Mouse (Mus musculus): ENCODE measurements around the gene Efhd2. TPM values are rescaled to one million over a fixed set of nuclear protein-coding genes. Genes with fewer than 3 reads are reported as not detected.

Gene Efhd2
- polyA plus RNA-seq, 1 experiment from 2014 or later: 88.4 TPM

DNA sequence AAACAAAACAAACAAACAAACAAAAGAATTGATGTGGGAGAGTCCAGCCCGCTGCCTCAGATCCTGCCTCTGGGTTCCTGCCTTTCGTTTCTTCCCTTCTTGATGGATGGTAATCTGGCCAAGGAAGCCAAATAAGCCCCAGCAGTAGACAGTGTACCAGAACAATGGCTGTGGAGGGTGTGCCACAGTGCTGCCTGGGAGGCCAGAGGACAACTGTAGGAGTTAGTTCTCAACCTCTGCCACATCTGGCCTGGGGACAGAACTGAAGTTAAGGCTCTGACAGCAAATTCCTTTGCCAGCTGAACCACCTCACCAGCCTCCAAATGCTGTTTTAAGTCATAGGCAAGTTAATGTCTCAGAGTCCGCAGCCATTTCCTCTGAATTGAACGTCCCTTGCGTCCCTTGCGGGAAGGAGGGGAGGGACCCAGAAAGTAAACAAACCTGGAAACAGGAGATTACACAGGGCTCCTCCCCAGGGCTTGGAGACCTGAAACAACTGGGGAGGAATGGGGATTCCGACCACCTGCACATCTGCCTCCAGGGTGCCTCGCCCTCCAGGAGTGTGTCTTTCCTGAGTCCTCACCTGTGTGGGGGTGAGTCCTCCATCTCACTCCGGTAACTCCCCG, 6.7 kb upstream of the Efhd2 start:
- DNase-seq (ENCODE audit: low spot score): no peak

DNA sequence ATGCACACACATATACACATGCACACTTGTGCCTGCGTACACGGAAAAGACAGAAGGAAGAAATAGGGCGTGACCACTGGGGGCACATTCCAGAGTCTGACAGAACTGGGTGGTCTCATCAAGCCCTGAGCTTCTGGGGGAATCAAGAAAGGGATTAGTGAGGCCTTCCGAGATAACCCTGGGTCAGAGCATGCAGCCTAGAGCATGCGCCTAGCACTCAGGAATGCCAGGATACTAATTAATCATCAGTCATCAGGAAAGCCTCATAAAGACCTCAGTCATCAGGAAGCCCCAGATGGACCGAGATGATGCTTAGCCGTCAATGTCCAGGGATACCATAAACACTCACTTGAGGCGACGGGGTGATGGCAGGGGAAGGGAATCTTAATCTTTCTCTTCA, 5.2 kb upstream of the Efhd2 start:
- no peak for DNase-seq (ENCODE audit: low spot score)

DNA sequence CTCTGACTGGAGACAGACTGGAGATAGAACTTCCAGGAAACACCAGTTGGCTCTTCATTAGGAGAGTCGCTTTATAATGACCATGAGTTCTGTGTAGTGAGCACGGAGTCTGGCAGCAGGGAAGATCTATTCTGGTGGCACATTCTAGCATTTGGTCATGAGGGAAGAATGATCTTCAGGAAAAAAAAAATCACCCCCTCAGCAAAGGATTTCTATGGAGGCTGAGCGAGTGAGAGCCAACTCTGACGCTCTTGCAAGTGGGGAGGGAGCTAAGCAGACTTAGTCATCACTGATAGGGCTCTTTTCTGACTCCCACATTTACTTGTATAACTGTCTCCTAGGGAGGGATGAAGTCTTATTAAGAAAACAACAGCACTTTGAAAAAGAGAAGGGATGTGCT, 4.4 kb upstream of the Efhd2 start:
- DNase-seq (ENCODE audit: low spot score): no peak

DNA sequence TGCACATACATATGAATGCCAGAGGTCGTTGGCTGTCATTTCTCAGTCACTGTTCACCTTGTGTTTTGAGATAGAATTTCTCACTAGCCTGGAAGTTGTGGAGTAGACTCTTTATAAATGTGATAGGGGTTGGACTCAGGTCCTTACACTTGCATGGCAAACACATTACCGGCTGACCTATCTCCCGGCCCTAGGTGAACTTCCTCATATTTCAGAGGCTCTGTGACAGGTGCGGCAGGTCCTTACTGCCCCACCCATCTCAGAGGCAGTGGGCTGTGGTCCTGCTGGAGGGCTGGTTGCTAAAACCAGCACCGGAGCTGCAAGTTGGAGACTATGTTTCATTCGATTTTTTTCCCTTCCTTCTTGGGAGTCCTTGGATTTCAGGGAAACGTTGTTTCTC, 3.9 kb upstream of the Efhd2 start:
- no peak for DNase-seq (ENCODE audit: low spot score)

DNA sequence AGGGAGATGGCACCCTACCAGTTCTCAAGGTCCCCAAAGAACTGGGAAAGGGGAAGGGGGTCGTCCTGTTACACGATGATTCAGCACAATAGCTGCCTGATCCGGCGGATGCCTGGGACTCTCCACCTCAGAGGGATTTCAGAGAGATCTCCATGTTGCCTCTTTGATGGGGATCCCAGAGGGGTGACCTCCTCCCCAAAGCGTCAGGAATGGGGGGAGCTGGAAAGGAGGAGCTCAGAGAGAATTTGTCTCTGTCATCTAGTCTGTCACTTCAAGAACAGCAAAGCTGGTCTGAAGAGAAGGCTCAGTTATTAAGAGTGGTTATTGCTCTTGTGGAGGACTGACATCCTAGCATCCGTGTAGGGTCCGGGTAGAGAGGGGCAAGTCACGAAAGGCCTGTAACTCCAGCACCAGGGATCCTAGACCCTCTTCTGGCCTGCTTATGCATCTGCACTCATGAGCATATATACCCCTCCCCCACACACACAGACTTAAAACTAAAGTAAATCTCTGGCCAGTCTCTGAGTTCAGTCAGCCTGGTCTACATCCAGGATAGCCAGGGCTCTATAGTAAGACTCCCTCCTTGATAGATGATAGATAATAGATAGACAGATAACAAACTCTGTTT, 875 bp upstream of the Efhd2 start:
- DNase-seq (ENCODE audit: low spot score): no peak

DNA sequence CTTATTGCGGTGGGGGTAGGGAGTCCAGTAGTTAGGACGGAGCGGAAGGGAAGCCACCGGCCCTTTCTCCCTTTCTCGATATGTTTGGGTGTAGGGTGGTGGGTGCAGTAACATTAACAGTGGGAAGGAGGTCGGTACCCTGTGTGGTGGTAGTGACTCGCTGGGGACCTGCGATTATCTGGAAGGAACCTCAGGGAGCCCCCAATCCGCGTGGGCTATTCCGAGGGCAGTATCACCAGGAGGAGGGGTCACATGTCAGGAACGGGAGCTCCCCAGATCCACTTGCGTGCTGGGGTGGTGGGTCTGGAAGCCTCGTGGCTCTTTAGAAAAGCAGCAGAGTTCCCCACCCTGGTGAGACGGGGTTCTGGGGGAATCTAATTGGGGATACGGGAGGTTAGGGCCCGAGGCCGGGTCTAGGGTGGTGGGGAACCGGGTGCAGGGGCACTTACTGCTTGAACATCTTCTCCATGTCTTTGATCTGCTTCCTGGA, 564 bp downstream of the Efhd2 start:
- peak; percentile 12 for DNase-seq (ENCODE audit: low spot score)

DNA sequence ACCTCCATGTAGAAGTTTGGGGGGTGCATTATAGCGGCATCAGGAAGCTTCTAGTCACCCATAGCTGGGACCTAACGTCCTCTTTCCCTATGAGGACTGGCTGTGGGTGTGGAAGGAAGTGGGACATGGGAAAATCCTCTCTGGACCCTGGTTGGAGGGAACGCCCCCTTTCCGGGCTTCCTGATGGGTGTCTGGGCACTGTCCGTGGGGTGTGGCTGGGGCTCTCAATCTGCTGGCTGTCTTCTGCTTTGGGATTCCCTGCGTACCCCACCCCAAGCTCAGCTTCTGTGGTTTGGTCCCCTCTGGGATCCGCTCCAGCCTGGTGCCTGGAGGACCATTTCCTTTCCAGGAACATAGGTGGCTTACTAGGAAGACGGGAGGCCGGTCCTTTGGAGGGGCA, 1.7 kb downstream of the Efhd2 start:
- no peak for DNase-seq (ENCODE audit: low spot score)

DNA sequence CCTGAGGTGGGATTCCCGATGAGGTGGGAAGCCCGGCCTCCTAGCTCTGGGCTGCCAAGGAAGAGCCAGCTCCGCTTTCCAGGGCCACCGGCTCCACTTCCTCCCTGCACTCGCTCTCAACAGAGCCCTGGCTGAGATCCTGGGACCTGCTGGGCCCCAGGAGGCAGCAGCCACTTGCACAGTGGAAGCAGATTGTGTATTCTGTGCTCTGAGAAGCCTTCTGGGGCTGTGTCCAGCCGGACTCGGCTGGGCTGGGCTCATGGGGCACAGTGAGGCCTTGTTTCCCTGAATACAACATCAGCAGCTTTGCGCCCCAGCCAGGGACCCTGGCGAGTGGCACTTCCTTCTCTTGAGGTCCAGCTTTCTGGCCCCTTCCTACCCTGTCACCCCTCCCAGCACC, 2.8 kb downstream of the Efhd2 start:
- no peak for DNase-seq (ENCODE audit: low spot score)

DNA sequence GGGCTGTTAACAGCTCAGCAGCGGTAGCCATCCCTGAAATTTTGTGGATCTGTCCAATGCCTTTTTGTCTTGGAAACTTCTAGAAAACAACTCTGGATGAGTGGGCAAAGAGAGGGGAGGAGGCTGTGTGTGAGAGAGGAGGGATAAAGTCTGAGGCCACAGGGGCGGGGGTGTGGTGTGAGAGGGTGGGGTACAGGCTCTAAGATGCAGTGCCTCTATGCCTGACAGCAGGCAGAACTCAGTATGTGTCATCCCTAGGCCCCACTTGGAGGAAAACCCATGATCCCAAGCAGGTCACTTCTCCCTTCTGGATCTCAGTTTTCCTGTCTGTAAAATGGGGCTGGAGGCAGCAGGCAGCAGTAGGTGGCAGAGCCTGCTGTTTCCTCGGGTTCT, 3.4 kb downstream of the Efhd2 start:
- no peak for DNase-seq (ENCODE audit: low spot score)

DNA sequence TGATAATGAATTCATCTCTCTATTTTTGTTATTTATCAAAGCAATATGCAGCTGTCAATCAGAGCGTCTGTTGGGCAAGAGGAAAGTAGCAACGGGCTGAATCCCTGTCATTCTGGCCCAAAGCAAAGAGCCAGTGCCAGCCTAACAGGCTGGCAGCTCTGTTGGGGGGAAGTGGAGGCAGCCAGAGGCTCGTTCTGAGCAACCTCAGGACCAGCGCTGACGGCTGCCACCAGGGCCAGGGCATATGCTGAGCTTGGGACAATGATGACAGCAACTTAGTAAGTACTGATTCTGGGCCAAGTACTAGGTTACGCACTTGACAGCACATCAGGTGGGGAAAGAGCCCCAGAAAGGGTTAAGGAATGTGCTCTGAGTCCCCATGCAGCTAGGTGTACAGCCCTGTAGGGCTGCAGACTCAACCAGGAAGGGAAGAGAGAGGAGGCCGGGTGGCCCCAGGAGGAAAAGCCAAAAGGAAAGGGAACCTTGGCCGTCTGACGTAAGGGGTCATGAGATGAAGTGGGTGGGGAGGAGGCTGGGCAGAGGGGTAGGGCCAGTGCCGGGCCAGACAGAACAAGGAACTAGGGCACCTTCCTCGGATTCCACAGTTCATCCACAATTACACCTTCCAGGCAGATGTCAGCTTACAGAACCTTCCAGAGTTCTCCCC, 3.9 kb downstream of the Efhd2 start:
- no peak for DNase-seq (ENCODE audit: low spot score)

DNA sequence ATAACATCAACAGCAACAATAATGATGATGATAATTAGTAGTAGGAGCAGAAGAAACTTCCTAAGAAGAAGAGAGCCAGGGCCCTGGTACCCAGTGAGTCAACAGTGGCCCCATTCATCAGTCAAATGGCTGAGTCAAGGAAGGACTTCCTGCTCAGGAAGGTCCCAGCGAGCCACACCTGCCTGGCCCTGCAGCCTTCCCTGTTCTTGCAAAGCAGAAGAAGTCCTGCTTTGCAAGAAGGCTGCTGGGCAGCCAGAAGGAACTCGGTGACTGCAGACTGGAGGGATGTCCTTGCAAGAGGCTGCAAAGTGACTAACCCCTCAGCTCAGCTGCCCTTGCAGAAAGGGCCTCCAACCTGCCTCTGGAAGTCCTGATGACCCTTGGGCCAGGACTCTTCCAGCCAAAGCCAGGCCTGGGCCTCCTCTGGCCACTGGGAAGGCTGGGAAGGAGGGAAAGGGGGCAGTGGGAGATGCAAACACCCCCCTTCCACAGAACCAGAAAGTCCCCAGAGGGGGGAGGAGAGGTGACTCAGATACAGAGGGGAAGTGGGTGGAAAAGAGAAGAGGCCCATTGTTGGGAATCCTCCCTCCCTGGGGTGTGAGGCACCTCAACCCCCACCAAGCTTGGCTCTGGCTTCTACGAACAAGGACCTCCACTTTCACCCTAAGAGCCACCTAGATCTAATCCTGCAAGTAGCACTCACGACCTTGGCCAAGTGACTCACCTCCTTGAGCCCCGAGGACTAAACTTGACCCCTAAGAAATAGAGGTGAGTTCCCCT, 5.1 kb downstream of the Efhd2 start:
- DNase-seq (ENCODE audit: low spot score): no peak

DNA sequence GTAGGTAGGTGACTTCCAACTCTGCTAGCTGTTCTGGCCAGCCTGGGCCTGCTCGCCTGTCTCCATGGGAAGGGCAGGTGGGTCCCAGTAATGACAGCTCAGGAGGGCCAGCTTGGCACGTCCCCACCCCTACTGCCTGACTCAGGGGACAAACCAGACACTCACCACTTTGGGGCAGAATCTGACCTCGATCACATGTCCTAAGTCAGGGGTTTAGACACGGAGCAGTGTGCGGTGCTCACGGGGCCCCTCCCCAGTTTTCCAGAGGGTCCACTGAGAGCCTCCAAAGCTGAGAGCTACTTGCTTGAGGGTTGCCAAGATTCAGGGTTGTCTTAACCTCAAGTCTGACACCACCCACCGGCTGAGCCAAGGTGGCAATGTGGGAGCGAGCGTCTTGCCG, 6.7 kb downstream of the Efhd2 start:
- DNase-seq (ENCODE audit: low spot score): no peak

DNA sequence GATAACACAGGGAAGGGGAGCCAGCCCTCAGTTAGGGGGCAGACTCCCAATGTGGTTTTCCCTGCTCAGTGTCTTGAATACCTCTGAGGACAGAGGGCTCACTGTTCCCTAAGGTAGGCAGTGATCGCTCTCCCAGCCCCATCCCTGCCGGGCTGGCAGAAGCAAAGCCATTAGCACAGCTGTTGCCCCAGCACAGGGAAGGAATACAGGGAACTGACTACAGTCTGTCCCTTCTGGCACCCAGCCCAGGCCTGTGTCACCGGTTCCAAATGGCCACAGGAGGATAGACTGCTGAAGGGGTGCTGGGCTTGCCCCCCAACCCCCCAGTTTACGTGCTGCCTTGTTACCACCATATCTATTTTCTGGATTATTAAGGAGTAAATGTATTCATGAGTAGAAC, 7.2 kb downstream of the Efhd2 start:
- no peak for DNase-seq (ENCODE audit: low spot score)

DNA sequence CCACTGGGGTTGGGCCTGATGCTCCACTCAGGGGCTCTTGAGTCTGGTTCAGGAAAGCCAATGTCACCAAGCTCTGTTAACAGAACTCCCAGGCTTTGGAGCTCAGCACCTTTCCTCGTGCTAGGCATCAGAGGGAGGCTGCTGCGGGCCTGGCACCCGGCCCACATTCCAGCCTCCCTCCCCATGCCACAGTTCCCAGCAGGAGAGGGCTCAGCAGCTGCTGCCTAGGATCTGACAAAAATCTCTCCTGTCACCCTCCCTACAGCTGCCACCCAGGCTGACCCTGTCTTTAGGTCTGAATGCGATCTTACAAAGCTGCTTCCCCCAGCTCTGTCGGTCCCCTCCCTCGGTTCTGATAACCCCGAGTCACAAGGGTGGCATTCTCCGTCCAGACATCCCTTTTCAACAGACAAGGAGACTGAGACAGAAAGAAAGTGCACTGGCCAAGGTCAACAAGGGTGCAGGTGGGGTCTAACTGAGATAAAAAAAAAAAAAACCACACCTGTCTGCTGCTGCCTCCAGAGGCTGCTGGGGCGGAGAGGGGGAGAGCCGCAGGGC, 7.7 kb downstream of the Efhd2 start:
- no peak for DNase-seq (ENCODE audit: low spot score)

DNA sequence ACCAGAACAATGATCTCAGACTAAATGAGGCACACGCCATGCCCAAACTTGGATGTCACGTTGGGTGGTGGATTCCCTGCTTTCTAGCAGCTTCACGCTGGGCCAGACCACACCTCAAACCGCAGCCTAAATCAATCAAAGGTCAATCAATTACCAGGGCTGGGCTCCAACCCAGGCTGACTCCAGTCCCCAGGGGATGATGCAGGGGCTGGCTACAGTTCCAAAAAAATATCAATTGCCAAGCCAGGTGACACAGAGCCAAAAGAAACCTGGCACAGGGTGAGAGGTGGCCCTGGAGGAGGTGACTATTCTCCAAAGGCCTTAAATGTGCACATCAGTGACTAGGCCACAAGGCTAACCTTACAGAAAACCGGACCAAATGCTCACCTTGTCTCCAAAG, 9.1 kb downstream of the Efhd2 start:
- no peak for DNase-seq (ENCODE audit: low spot score)

DNA sequence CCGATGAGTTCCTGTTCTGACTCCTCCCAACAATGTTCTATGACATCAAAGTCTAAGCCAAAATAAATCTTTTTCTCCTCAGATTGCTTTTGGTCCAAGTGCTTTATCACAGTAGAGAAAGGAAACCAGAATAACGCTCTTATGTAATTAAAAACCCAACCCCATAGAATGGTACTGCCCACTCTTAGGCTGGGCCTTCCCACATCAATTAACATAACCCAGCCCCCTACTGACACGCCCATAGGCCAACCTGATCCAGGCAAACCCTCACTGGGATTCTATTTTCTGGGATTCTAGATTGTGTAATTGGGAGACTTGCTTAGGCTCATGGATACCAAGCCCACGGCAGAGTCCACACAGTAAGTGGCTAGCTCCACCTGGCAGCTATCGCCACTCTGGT, 9.7 kb downstream of the Efhd2 start:
- DNase-seq (ENCODE audit: low spot score): no peak

DNA sequence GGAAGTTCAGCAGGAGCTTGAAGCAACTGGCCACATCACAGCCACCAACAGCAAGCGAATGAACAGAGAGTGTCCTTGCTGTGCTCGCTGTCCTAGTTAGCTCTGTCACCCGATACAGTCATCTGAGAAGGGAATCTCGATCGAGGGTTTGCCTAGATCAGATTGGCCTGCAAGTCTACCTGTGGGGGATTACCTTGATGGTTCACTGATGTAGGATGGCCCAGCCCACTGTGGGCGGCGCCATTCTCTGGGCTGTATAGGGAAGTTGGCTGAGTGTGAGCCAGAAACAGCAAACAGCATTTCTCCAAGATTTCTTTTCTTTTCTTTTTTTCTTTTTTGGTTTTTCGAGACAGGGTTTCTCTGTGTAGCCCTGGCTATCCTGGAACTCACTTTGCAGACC, 10.2 kb downstream of the Efhd2 start:
- no peak for DNase-seq (ENCODE audit: low spot score)

DNA sequence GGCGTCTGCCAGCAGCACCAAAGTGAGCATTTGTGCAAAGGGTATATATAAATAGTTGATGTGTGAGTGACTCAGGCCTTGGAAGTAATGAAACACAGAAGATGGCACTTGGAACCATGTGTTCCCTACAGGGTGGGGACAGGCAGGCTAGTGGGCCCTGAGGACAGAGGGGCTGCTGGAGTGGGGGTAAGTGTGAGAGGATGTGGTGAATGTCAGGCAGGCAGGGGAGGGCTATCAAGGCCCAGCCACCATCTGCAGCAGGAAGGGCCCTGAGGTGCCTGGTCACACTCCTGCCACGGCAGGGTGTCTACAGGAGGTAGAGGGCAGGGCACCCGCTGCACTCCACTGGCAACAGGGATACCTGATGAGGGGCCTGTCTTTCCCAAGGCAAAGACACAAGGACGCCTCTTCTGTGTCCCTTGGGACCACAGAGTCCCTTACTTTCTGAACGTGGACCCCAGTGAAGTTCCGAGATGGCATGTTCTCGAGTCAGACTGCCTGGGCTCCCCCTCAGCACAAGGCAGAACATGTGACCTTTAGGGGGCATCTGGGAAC, 10.9 kb downstream of the Efhd2 start:
- no peak for DNase-seq (ENCODE audit: low spot score)

DNA sequence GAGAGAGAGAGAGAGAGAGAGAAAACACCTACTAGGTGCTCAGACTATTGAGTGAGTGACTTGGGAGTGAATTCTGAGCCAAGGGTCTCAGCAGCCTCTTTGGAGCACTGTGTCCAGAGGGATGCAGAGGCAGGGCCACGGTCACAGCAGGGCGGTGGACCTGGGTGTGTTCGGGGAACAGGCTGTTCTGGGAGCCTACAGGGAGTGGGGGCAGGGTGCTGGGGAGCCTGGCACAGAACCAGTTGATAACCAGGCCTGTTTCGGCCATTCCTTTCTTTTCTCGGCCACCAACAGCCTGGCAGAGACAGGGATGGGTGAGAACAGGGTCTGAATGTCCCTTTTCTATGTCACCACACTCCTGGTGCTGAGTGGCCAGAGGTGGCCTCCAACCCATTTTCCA, 11.9 kb downstream of the Efhd2 start:
- no peak for DNase-seq (ENCODE audit: low spot score)

DNA sequence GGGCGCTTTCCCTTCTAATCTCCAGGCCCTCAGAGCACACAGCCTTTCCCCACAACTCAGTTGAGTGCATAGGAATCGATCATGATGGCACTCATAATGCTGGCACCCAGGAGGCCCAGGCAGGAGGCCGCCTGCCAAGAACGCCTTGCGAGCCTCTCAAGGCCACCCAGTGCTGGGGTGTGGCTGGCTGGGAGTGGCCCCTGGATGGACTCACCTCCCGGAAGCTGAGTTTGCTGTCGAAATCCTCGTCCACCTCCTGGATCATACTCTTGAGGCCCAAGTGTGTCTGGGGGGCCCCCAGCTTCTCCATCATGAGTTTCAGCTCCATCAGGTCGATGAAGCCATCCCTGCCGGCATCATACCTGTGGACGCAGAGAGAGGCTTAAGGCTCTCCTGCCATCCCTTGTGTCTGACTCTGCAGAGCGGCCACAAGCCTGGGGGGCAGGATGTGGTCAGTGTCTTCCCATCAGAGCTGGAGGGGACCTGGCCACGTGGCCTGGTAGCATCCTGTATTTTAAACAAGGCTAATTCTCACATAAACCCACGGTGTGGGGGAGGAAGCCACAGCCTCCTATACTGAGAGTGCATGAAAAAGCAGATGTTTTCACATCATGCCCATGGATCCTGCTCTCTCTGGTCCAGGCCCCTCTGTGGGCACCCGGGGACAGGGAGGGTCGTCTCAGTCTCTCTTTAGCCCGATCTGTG, 13.0 kb downstream of the Efhd2 start:
- DNase-seq (ENCODE audit: low spot score): no peak

Data from thymus, postnatal 0 days (tissue).